Mouse (Mus musculus) CH12.LX (cell line): ENCODE data around the gene Tacr3. TPM values are rescaled to one million over a fixed set of nuclear protein-coding genes. Genes with fewer than 3 reads are reported as not detected.

Experiments used
- DNase-seq: peaks from one replicate; pipeline ENCODE4 v3.0.0-alpha.2; 2013; ENCODE audit errors: extremely low read depth
- H3K27ac ChIP-seq: 2 replicates; pipeline ENCODE4 v1.5.1; 2012; ENCODE audit warnings: low read depth, mild to moderate bottlenecking, control low read depth, moderate library complexity; ENCODE audit not compliant: insufficient read depth
- H3K27me3 ChIP-seq: replicated peaks from 2 replicates; pipeline ENCODE3; 2012; ENCODE audit warnings: inconsistent platforms
- H3K36me3 ChIP-seq, 2 experiments: replicated peaks in 1 of 2; 2 replicates each; pipeline versions ENCODE3 to v1.6.1; 2012; ENCODE audit warnings: inconsistent platforms in 1 of 2, low read length in 1 of 2, mild to moderate bottlenecking in 1 of 2, mixed read lengths in 1 of 2, moderate library complexity in 1 of 2; ENCODE audit not compliant: control insufficient read depth in 1 of 2, insufficient read depth in 1 of 2
- H3K4me1 ChIP-seq, 2 experiments: 2 replicates each; pipeline ENCODE4 v1.6.1; 2012; ENCODE audit warnings: inconsistent platforms in 1 of 2, moderate library complexity in 1 of 2; ENCODE audit not compliant: insufficient read depth in 2 of 2, control insufficient read depth in 1 of 2
- H3K4me2 ChIP-seq: 2 replicates; pipeline ENCODE4 v1.6.1; 2012; ENCODE audit warnings: low read depth, mild to moderate bottlenecking, control low read depth; ENCODE audit not compliant: poor library complexity, insufficient read depth, severe bottlenecking
- H3K4me3 ChIP-seq, 3 experiments: fragments of 150-350 bp in 1 of 3; sonication (generic) in 1 of 3; replicated peaks in 1 of 3; 2 replicates each; pipeline versions ENCODE3 to v1.5.1; 2011 to 2012; ENCODE audit warnings: low read depth in 2 of 3, low read length in 2 of 3, mild to moderate bottlenecking in 2 of 3, moderate library complexity in 2 of 3, control low read depth in 1 of 3, improper control_type of control experiment in 1 of 3, inconsistent platforms in 1 of 3, mixed read lengths in 1 of 3; ENCODE audit not compliant: poor library complexity in 1 of 3
- H3K79me2 ChIP-seq: replicated peaks from 2 replicates; pipeline ENCODE4 v1.6.1; 2012; ENCODE audit warnings: mild to moderate bottlenecking, moderate library complexity; ENCODE audit not compliant: control insufficient read depth, poor library complexity, insufficient read depth, severe bottlenecking; ENCODE audit errors: extremely low read depth
- H3K9ac ChIP-seq: 2 replicates; pipeline ENCODE4 v1.6.1; 2012; ENCODE audit warnings: low read depth, mild to moderate bottlenecking, control low read depth, moderate library complexity; ENCODE audit not compliant: insufficient read depth
- H3K9me3 ChIP-seq: replicated peaks from 2 replicates; pipeline ENCODE3; 2012; ENCODE audit warnings: low read length, inconsistent platforms, mixed read lengths
- BHLHE40 ChIP-seq: IDR thresholded peaks from 2 replicates; pipeline ENCODE4 v1.6.1; 2011; ENCODE audit warnings: mild to moderate bottlenecking, low read depth, low read length, improper control_type of control experiment
- CHD2 ChIP-seq: IDR thresholded peaks from 2 replicates; pipeline ENCODE4 v1.6.1; 2011; ENCODE audit warnings: low read length, improper control_type of control experiment
- CTCF ChIP-seq, 2 experiments: IDR thresholded peaks in 1 of 2; conservative IDR thresholded peaks in 1 of 2; 2 replicates each; pipeline ENCODE4 v1.5.1; 2011 to 2012; ENCODE audit warnings: low read depth in 2 of 2, low read length in 2 of 2, improper control_type of control experiment in 1 of 2, inconsistent platforms in 1 of 2, mild to moderate bottlenecking in 1 of 2, moderate library complexity in 1 of 2
- ELF1 ChIP-seq: IDR thresholded peaks from 2 replicates; pipeline ENCODE4 v1.6.1; 2014; ENCODE audit warnings: low read depth, mild to moderate bottlenecking, inconsistent platforms, low read length, improper control_type of control experiment
- EP300 ChIP-seq: IDR thresholded peaks from 2 replicates; pipeline ENCODE4 v1.6.1; 2011; ENCODE audit warnings: low read length, improper control_type of control experiment
- ETS1 ChIP-seq: conservative IDR thresholded peaks from 2 replicates; pipeline ENCODE4 v1.6.1; 2012; ENCODE audit warnings: low read depth, mild to moderate bottlenecking, inconsistent platforms, low read length, improper control_type of control experiment, moderate library complexity
- IRF4 ChIP-seq: IDR thresholded peaks from 2 replicates; pipeline ENCODE4 v1.6.1; 2014; ENCODE audit warnings: low read depth, mild to moderate bottlenecking, inconsistent platforms, low read length, improper control_type of control experiment
- JUN ChIP-seq: IDR thresholded peaks from 2 replicates; pipeline ENCODE4 v1.6.1; 2011; ENCODE audit warnings: low read depth, mild to moderate bottlenecking, low read length, improper control_type of control experiment, moderate library complexity; ENCODE audit not compliant: insufficient read depth
- KAT2A ChIP-seq: IDR thresholded peaks from 2 replicates; pipeline ENCODE4 v1.6.1; 2012; ENCODE audit warnings: low read length, improper control_type of control experiment, inconsistent platforms; ENCODE audit not compliant: insufficient replicate concordance
- MAFK ChIP-seq: IDR thresholded peaks from 2 replicates; pipeline ENCODE4 v1.6.1; 2011; ENCODE audit warnings: low read length, improper control_type of control experiment; ENCODE audit not compliant: insufficient replicate concordance
- MEF2A ChIP-seq: IDR thresholded peaks from 2 replicates; pipeline ENCODE4 v1.6.1; 2014; ENCODE audit warnings: low read depth, mild to moderate bottlenecking, inconsistent platforms, low read length, improper control_type of control experiment, borderline replicate concordance
- MXI1 ChIP-seq: IDR thresholded peaks from 2 replicates; pipeline ENCODE4 v1.6.1; 2011; ENCODE audit warnings: mild to moderate bottlenecking, low read depth, low read length, improper control_type of control experiment
- POLR2AphosphoS2 ChIP-seq: IDR thresholded peaks from 2 replicates; pipeline ENCODE4 v1.6.1; 2011; ENCODE audit warnings: low read depth, low read length, improper control_type of control experiment
- RCOR1 ChIP-seq: conservative IDR thresholded peaks from 2 replicates; pipeline ENCODE4 v1.6.1; 2012; ENCODE audit warnings: low read depth, mild to moderate bottlenecking, inconsistent platforms, low read length, improper control_type of control experiment
- SIN3A ChIP-seq: IDR thresholded peaks from 2 replicates; pipeline ENCODE4 v1.6.1; 2012; ENCODE audit warnings: low read length, improper control_type of control experiment, inconsistent platforms
- TBP ChIP-seq: conservative IDR thresholded peaks from 2 replicates; pipeline ENCODE4 v1.6.1; 2011; ENCODE audit warnings: low read depth, low read length, improper control_type of control experiment
- TCF12 ChIP-seq: IDR thresholded peaks from 2 replicates; pipeline ENCODE4 v1.6.1; 2014; ENCODE audit warnings: low read depth, mild to moderate bottlenecking, inconsistent platforms, low read length, improper control_type of control experiment
- UBTF ChIP-seq: IDR thresholded peaks from 2 replicates; pipeline ENCODE4 v1.6.1; 2012; ENCODE audit warnings: low read depth, mild to moderate bottlenecking, inconsistent platforms, low read length, improper control_type of control experiment, moderate library complexity
- USF1 ChIP-seq: IDR thresholded peaks from 2 replicates; pipeline ENCODE4 v1.6.1; 2014; ENCODE audit warnings: low read depth, mild to moderate bottlenecking, inconsistent platforms, low read length, improper control_type of control experiment
- USF2 ChIP-seq: conservative IDR thresholded peaks from 2 replicates; pipeline ENCODE4 v1.6.1; 2011; ENCODE audit warnings: low read depth, low read length, improper control_type of control experiment
- ZKSCAN1 ChIP-seq: IDR thresholded peaks from 2 replicates; pipeline ENCODE4 v1.6.1; 2012; ENCODE audit warnings: low read depth, inconsistent platforms, low read length, improper control_type of control experiment, borderline replicate concordance
- ZMIZ1 ChIP-seq: IDR thresholded peaks from 2 replicates; pipeline ENCODE4 v1.6.1; 2012; ENCODE audit warnings: low read depth, mild to moderate bottlenecking, inconsistent platforms, low read length, improper control_type of control experiment
- dilution Hi-C: fragments of 300-500 bp; cut with MboI; formaldehyde crosslinking; loops from 2 replicates; pipeline ENCODE4 v1.14.3; 2020; ENCODE audit warnings: low sequenced_read_pairs; ENCODE audit not compliant: extremely low pct_unique_long_range_greater_than_20kb, extremely low pct_ligation_motif_present
- in situ Hi-C: fragments of 300-500 bp; cut with MboI; formaldehyde crosslinking; loops from 3 replicates; pipeline ENCODE4 v1.14.3; 2019; ENCODE audit warnings: low sequenced_read_pairs, low pct_ligation_motif_present, low pct_unique_long_range_greater_than_20kb, mixed read lengths
- polyA plus RNA-seq: library from polyadenylated mRNA; unstranded; fragments of >175 nt; gene quantifications from 2 replicates; pipeline ENCODE4 v1.2.1, GENCODE M21; 2012; ENCODE audit warnings: low read depth; ENCODE audit not compliant: insufficient read length
- total RNA-seq, 2 experiments: library from RNA; depleted of rRNA; stranded (reverse); fragments of 300-350 nt in 1 of 2; fragments of >200 nt in 1 of 2; gene quantifications; 2 replicates each; pipeline ENCODE4 v1.2.3; 2012 to 2014

Gene Tacr3
- total and polyA plus RNA-seq, 3 experiments = not detected

- Histone ChIP-seq H3K9ac (no peak overlapping the region), H3K9me3 (peaks cover 3% of the 10 kb centered on the region), H3K27ac (no peak overlapping the region), H3K36me3 (no peaks in the 10 kb centered on the region), H3K79me2 (no peaks in the 10 kb centered on the region), H3K4me2 (no peak overlapping the region)
- dilution Hi-C loops = no loop called here
- in situ Hi-C loops = no loop called here
- DNase-seq = no peak
- no peak for TF ChIP-seq RCOR1
- peak; percentile 71; the same call in 1 of the 2 replicates for TF ChIP-seq MAFK
- TF ChIP-seq, all 38 proteins: peak for 1
- Histone ChIP-seq H3K4me1 (no peaks in the 10 kb centered on the region), H3K4me3 (no peak overlapping the region), H3K27me3 (no peaks in the 10 kb centered on the region)
Measured at GRCm38 (mm10) chr3:134895831-134896230, 67.0 kb downstream of the Tacr3 start.

GRCm38 (mm10) chr3:134908890-134909289, 80.1 kb downstream of the Tacr3 start:
- Histone ChIP-seq H3K4me3 (no peak overlapping the region), H3K27me3 (no peaks in the 10 kb centered on the region), H3K9ac (no peak overlapping the region), H3K9me3 (no peaks in the 10 kb centered on the region), H3K4me2 (no peak overlapping the region), H3K36me3 (no peaks in the 10 kb centered on the region), H3K79me2 (no peaks in the 10 kb centered on the region), H3K4me1 (no peaks in the 10 kb centered on the region), H3K27ac (no peak overlapping the region)
- TF ChIP-seq POLR2AphosphoS2 = no peak
- TF ChIP-seq TBP = no peak
- no peak for TF ChIP-seq KAT2A
- peak; percentile 88 for TF ChIP-seq MAFK
- TF ChIP-seq ELF1 = no peak
- TF ChIP-seq CTCF (conservative IDR thresholded peaks at IDR 0.05 in 1 of 2, IDR thresholded peaks at IDR 0.05 in 1 of 2; ENCODE audit: low read depth in 2 of 2, low read length in 2 of 2) = no peak
- TF ChIP-seq MXI1 = no peak
- dilution Hi-C loops = no loop called here
- in situ Hi-C loops = no loop called here
- DNase-seq = no peak

- dilution Hi-C loops (no loop called here), in situ Hi-C loops (no loop called here)
- H3K79me2 ChIP-seq = no peaks in the 10 kb centered on the region
- no peak overlapping the region for H3K4me2 ChIP-seq
- no peaks in the 10 kb centered on the region for H3K9me3 ChIP-seq
- DNase-seq = no peak
- no peaks in the 10 kb centered on the region for H3K27me3 ChIP-seq
- TF ChIP-seq ZMIZ1 (no peak), SIN3A (no peak), ZKSCAN1 (no peak), JUN (no peak), CTCF (conservative IDR thresholded peaks at IDR 0.05 in 1 of 2, IDR thresholded peaks at IDR 0.05 in 1 of 2; ENCODE audit: low read depth in 2 of 2, low read length in 2 of 2) (no peak), RCOR1 (no peak), USF1 (no peak), ELF1 (no peak), CHD2 (no peak), EP300 (no peak), ETS1 (no peak), BHLHE40 (no peak), USF2 (no peak), TCF12 (no peak), MAFK (no peak), MEF2A (no peak), MXI1 (no peak), IRF4 (no peak), UBTF (no peak)
- H3K4me1 ChIP-seq = peaks cover 0 to 9% of the 10 kb centered on the region in 2 experiments; a peak in 2 of 4 replicates
- H3K36me3 ChIP-seq = no peaks in the 10 kb centered on the region
- no peak overlapping the region for H3K4me3 ChIP-seq
- H3K9ac ChIP-seq = no peak overlapping the region
- no peak overlapping the region for H3K27ac ChIP-seq
Measured at GRCm38 (mm10) chr3:134934703-134935102, 105.9 kb downstream of the Tacr3 start.
